Comparison of ENCODE assay signal across 9 mouse cellular contexts in the genomic region with DNA sequence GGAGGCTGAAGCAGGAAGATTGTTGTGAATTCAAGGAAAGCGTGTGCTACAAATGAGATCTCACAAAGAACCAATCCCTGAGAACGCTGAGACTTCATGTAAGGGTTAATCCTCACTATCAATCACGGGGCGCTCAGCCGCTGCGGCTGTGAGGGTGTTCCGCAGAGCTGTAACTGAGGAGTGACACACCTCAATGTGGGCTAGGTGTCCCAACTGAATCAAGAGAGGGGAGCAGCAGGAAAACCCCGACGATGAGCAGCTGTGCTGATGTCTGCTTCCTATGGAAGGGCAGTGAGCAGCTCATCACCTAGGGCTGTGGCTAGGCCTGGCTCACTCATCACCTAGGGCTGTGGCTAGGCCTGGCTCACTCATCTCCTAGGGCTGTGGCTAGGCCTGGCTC.
"Had no signal": no experiment of that assay in that cellular context is flagged by ENCODE, and none has a peak within 500 bp of the region (broad histone marks: within the 10 kb centered on the region; RNA-seq: fewer than 3 reads in every experiment).

No protein-coding gene starts in this region.

- DNase-seq: gastrocnemius, postnatal 14 days; gastrocnemius, postnatal 36 days; heart, adult 18-20 months; heart, postnatal 14 days; heart, postnatal 36 days; kidney, adult 11 months; kidney, adult 8-10 months; kidney, postnatal 25 days; layer of hippocampus, postnatal 36 days had no signal
